Mouse (Mus musculus): ENCODE measurements around the gene Zbtb16. TPM values are rescaled to one million over a fixed set of nuclear protein-coding genes. Genes with fewer than 3 reads are reported as not detected.

Gene Zbtb16
- polyA plus RNA-seq, 1 experiment from 2014 or later, result 0.28 TPM

- Histone ChIP-seq H3K9me3 (replicated peaks; ENCODE audit: low read length) (no peaks in the 10 kb centered on the region), H3K9ac (ENCODE audit: low read depth, low read length) (no peak overlapping the region), H3K27me3 (ENCODE audit: insufficient read depth, low read length) (peaks cover 41% of the 10 kb centered on the region), H3K36me3 (ENCODE audit: insufficient read depth, low read length) (no peaks in the 10 kb centered on the region), H3K27ac (no peak overlapping the region), H3K4me2 (ENCODE audit: low read length) (peak overlapping the region; percentile 63; the same call in 1 of the 2 replicates), H3K4me1 (replicated peaks; ENCODE audit: insufficient read depth, low read length) (peaks cover 12% of the 10 kb centered on the region; the same call in 1 of the 2 replicates), H3K4me3 (replicated peaks; ENCODE audit: low read depth, low read length) (no peak overlapping the region)
- 7% methylated on average over 14 of the region's 14 CpGs for WGBS
- TF ChIP-seq CTCF (IDR thresholded peaks at IDR 0.05; ENCODE audit: low read depth), result peak; percentile 39
- DNase-seq (ENCODE audit: low spot score), result peak; percentile 32
- no peak for ATAC-seq (replicated peaks; ENCODE audit: low FRiP score, low read depth)
These were observed 1.2 kb upstream of the Zbtb16 start for GRCm38 (mm10) chr9:48837181-48837580.

GRCm38 (mm10) chr9:48836566-48836930, 526 bp upstream of the Zbtb16 start:
- no peak for DNase-seq (ENCODE audit: low spot score)
- no peak for TF ChIP-seq CTCF (IDR thresholded peaks at IDR 0.05; ENCODE audit: low read depth)
- Histone ChIP-seq H3K4me3 (replicated peaks; ENCODE audit: low read depth, low read length) (peak overlapping the region; percentile 46), H3K27me3 (ENCODE audit: insufficient read depth, low read length) (peaks cover 44% of the 10 kb centered on the region), H3K27ac (no peak overlapping the region), H3K9ac (ENCODE audit: low read depth, low read length) (no peak overlapping the region), H3K9me3 (replicated peaks; ENCODE audit: low read length) (no peaks in the 10 kb centered on the region), H3K4me2 (ENCODE audit: low read length) (peak overlapping the region; percentile 63), H3K36me3 (ENCODE audit: insufficient read depth, low read length) (no peaks in the 10 kb centered on the region), H3K4me1 (replicated peaks; ENCODE audit: insufficient read depth, low read length) (peaks cover 12% of the 10 kb centered on the region; the same call in 1 of the 2 replicates)
- 2% methylated on average over 12 of the region's 12 CpGs for WGBS
- no peak for ATAC-seq (replicated peaks; ENCODE audit: low FRiP score, low read depth)

DNA sequence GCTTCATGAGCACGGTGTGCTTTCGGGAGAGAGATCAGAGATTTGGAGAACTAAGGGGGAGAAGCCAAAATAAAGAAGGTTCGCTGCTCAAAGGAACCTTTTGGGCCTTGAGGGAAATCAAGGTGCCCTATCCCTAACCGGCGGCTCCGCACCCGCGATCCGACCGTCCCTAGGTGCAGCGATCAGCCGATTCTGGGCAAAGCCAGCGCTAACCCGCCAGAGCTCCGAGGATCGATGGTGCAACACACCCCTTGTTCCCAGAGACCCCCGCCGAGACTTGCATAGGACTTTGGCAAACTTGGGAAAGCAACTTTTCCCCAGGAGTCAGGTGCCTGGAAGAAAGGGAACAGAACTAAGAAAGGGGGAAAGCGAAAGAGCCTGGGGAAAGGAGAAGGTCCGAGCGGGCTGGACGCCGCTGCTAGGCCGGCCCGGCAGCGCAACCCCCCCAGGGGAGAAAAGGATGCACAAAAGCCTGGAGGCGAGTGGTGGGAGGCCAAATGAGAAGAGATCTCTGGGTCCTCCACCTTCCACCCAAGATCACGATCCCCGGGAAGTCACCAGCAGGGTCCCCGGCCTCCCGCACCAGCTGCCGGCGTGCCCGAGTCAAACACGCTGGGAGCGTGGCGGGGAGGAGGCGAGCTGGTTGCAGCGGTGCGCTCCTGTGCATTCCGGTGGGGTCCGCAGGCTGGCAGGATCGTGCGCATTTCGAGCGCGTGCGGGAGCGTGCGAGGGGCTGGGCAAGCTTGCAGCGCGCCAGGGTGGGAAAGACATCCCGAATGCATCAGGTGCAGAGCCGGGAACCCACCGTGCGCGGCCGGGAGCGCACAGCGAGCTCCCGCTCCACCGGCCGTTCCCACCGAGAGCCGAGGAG, 1.2 kb downstream of the Zbtb16 start:
- Histone ChIP-seq H3K9me3 (replicated peaks; ENCODE audit: low read length) (no peaks in the 10 kb centered on the region), H3K4me1 (replicated peaks; ENCODE audit: insufficient read depth, low read length) (peaks cover 12% of the 10 kb centered on the region; the same call in 1 of the 2 replicates), H3K9ac (ENCODE audit: low read depth, low read length) (peak overlapping the region; percentile 70), H3K27ac (no peak overlapping the region), H3K4me3 (replicated peaks; ENCODE audit: low read depth, low read length) (peak overlapping the region; percentile 46), H3K4me2 (ENCODE audit: low read length) (peak overlapping the region; percentile 63), H3K27me3 (ENCODE audit: insufficient read depth, low read length) (peaks cover 44% of the 10 kb centered on the region), H3K36me3 (ENCODE audit: insufficient read depth, low read length) (no peaks in the 10 kb centered on the region)
- no peak for TF ChIP-seq CTCF (IDR thresholded peaks at IDR 0.05; ENCODE audit: low read depth)
- ATAC-seq (replicated peaks; ENCODE audit: low FRiP score, low read depth), result no peak
- DNase-seq (ENCODE audit: low spot score), result no peak
- WGBS, result 1% methylated on average over 65 of the region's 65 CpGs

DNA sequence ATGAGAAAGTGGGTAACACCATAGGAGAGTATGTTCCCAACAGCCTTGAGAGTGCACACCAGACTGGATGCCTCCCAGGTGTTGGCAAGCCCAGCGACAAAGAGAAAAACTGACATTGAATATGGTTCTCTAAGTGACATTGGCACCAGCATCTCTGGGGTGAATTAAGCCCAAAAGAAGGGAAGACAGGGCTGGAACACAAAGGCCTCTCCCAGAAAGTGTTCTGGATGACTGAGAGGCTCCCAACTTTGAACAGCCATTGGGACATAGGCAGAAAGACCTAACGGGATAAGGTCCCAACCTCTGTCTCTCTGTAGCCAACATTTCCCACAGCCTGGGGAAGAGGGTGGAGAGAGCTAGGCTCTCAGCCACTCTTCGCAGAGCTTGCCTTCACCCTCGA, 2.0 kb downstream of the Zbtb16 start:
- H3K36me3 ChIP-seq (ENCODE audit: insufficient read depth, low read length), result no peaks in the 10 kb centered on the region
- H3K4me1 ChIP-seq (replicated peaks; ENCODE audit: insufficient read depth, low read length), result peaks cover 12% of the 10 kb centered on the region; the same call in 1 of the 2 replicates
- TF ChIP-seq CTCF (IDR thresholded peaks at IDR 0.05; ENCODE audit: low read depth), result no peak
- no peak for DNase-seq (ENCODE audit: low spot score)
- no peak overlapping the region for H3K27ac ChIP-seq
- H3K9me3 ChIP-seq (replicated peaks; ENCODE audit: low read length), result no peaks in the 10 kb centered on the region
- WGBS, result 25% methylated on average over 4 of the region's 4 CpGs
- peak overlapping the region; percentile 63 for H3K4me2 ChIP-seq (ENCODE audit: low read length)
- H3K27me3 ChIP-seq (ENCODE audit: insufficient read depth, low read length), result peaks cover 44% of the 10 kb centered on the region
- H3K4me3 ChIP-seq (replicated peaks; ENCODE audit: low read depth, low read length), result peak overlapping the region; percentile 46
- peak overlapping the region; percentile 70; the same call in 1 of the 2 replicates for H3K9ac ChIP-seq (ENCODE audit: low read depth, low read length)
- ATAC-seq (replicated peaks; ENCODE audit: low FRiP score, low read depth), result no peak

- no peak for DNase-seq (ENCODE audit: low spot score)
- Histone ChIP-seq H3K4me2 (ENCODE audit: low read length) (0 out of 2 replicates have a peak overlapping the region, but pooled peaks have one; percentile 63), H3K9ac (ENCODE audit: low read depth, low read length) (no peak overlapping the region), H3K4me1 (replicated peaks; ENCODE audit: insufficient read depth, low read length) (peaks cover 12% of the 10 kb centered on the region; the same call in 1 of the 2 replicates), H3K36me3 (ENCODE audit: insufficient read depth, low read length) (no peaks in the 10 kb centered on the region), H3K9me3 (replicated peaks; ENCODE audit: low read length) (no peaks in the 10 kb centered on the region), H3K27me3 (ENCODE audit: insufficient read depth, low read length) (peaks cover 44% of the 10 kb centered on the region), H3K4me3 (replicated peaks; ENCODE audit: low read depth, low read length) (no peak overlapping the region), H3K27ac (no peak overlapping the region)
- 89% methylated on average over 11 of the region's 11 CpGs for WGBS
- ATAC-seq (replicated peaks; ENCODE audit: low FRiP score, low read depth), result no peak
- TF ChIP-seq CTCF (IDR thresholded peaks at IDR 0.05; ENCODE audit: low read depth), result no peak
These were observed 2.5 kb downstream of the Zbtb16 start for GRCm38 (mm10) chr9:48833493-48833892.

DNA sequence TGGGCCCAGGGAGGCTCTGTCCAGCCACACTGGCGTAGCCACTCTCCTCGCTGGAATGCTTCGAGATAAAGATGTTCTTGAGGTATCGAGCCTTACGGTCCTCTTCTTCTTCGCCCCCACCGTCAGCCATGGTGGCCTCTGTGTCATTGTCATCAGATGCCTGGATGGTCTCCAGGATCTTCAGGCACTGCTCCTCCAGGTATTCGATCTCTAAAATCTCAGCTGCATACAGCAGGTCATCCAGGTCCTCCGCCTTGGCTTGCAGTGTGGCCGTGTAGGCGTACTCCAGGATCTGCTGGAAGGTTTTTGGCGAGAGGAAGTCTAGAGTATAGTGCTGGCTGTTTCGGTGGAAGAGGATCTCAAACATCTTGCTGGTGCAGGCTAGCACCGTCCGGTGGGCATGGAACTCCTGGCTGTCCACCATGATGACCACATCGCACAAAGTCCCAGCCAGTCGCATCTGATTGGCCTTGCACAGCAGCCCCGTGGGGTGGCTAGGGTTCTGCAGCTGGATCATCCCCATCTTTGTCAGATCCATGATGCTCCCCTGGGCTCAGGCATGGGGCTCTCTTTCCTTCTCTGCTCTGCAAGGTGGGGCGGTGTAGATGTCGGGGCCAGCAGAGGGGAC, 3.4 kb downstream of the Zbtb16 start:
- ATAC-seq (replicated peaks; ENCODE audit: low FRiP score, low read depth), result no peak
- WGBS, result 93% methylated on average over 20 of the region's 20 CpGs
- Histone ChIP-seq H3K4me3 (replicated peaks; ENCODE audit: low read depth, low read length) (no peak overlapping the region), H3K27ac (no peak overlapping the region), H3K4me2 (ENCODE audit: low read length) (no peak overlapping the region), H3K4me1 (replicated peaks; ENCODE audit: insufficient read depth, low read length) (peaks cover 12% of the 10 kb centered on the region; the same call in 1 of the 2 replicates), H3K36me3 (ENCODE audit: insufficient read depth, low read length) (no peaks in the 10 kb centered on the region), H3K9ac (ENCODE audit: low read depth, low read length) (no peak overlapping the region), H3K27me3 (ENCODE audit: insufficient read depth, low read length) (peaks cover 41% of the 10 kb centered on the region), H3K9me3 (replicated peaks; ENCODE audit: low read length) (no peaks in the 10 kb centered on the region)
- DNase-seq (ENCODE audit: low spot score), result no peak
- no peak for TF ChIP-seq CTCF (IDR thresholded peaks at IDR 0.05; ENCODE audit: low read depth)

Data from kidney, postnatal 0 days (tissue).